Mouse (Mus musculus): ENCODE measurements around the gene Dmpk. TPM values are rescaled to one million over a fixed set of nuclear protein-coding genes. Genes with fewer than 3 reads are reported as not detected.

Dmpk gene
- polyA plus RNA-seq, 1 experiment from 2014 or later, result 9.4 TPM

- H3K9me3 ChIP-seq (ENCODE audit: control insufficient read depth, low read length), result no peaks in the 10 kb centered on the region
- H3K27me3 ChIP-seq (ENCODE audit: control insufficient read depth, insufficient read depth, low read length), result no peaks in the 10 kb centered on the region
- 92% methylated on average over 8 of the region's 8 CpGs for WGBS
- H3K4me3 ChIP-seq (ENCODE audit: low read depth, low read length), result no peak overlapping the region
- peak overlapping the region; percentile 18; the same call in 1 of the 2 replicates for H3K4me2 ChIP-seq (ENCODE audit: low read depth, low read length)
- peaks cover 6% of the 10 kb centered on the region; the same call in 1 of the 2 replicates for H3K4me1 ChIP-seq (ENCODE audit: control insufficient read depth, insufficient read depth, low read length)
- H3K36me3 ChIP-seq (ENCODE audit: control insufficient read depth, insufficient read depth, low read length), result no peaks in the 10 kb centered on the region
- H3K9ac ChIP-seq (replicated peaks; ENCODE audit: low read depth, low read length), result no peak overlapping the region
- no peak overlapping the region for H3K27ac ChIP-seq (ENCODE audit: low read depth, low read length)
- ATAC-seq (ENCODE audit: low read depth), result peak; percentile 24
Observed at GRCm38 (mm10) chr7:19119083-19119482, 35.4 kb downstream of the Dmpk start.

GRCm38 (mm10) chr7:19119631-19120429 lies 36.2 kb downstream of the Dmpk start, which contains the start of gene Fbxo46:
TSS of gene Fbxo46 (plus strand) at chr7:19119859.
- peak; percentile 91 for ATAC-seq (ENCODE audit: low read depth)
- Histone ChIP-seq H3K9me3 (ENCODE audit: control insufficient read depth, low read length) (no peaks in the 10 kb centered on the region), H3K27ac (ENCODE audit: low read depth, low read length) (peak within 1 kb of the TSS; percentile 46; the same call in 1 of the 2 replicates), H3K36me3 (ENCODE audit: control insufficient read depth, insufficient read depth, low read length) (no peaks in the 10 kb centered on the region), H3K9ac (replicated peaks; ENCODE audit: low read depth, low read length) (peak within 1 kb of the TSS; percentile 71), H3K4me1 (ENCODE audit: control insufficient read depth, insufficient read depth, low read length) (peaks cover 6% of the 10 kb centered on the region; the same call in 1 of the 2 replicates), H3K4me2 (ENCODE audit: low read depth, low read length) (peak within 1 kb of the TSS; percentile 68), H3K27me3 (ENCODE audit: control insufficient read depth, insufficient read depth, low read length) (no peaks in the 10 kb centered on the region), H3K4me3 (ENCODE audit: low read depth, low read length) (peak within 1 kb of the TSS; percentile 66)
- WGBS, result 4% methylated on average over 34 of the region's 34 CpGs

- WGBS, result 95% methylated on average over 4 of the region's 4 CpGs
Observed at GRCm38 (mm10) chr7:19121686-19122085, 38.0 kb downstream of the Dmpk start.

GRCm38 (mm10) chr7:19124713-19125112 lies 41.1 kb downstream of the Dmpk start:
- H3K4me2 ChIP-seq (ENCODE audit: low read depth, low read length), result no peak overlapping the region
- 95% methylated on average over 6 of the region's 6 CpGs for WGBS
- no peak overlapping the region for H3K4me3 ChIP-seq (ENCODE audit: low read depth, low read length)
- ATAC-seq (ENCODE audit: low read depth), result no peak
- no peaks in the 10 kb centered on the region for H3K36me3 ChIP-seq (ENCODE audit: control insufficient read depth, insufficient read depth, low read length)
- no peaks in the 10 kb centered on the region for H3K27me3 ChIP-seq (ENCODE audit: control insufficient read depth, insufficient read depth, low read length)
- H3K27ac ChIP-seq (ENCODE audit: low read depth, low read length), result no peak overlapping the region
- no peak overlapping the region for H3K9ac ChIP-seq (replicated peaks; ENCODE audit: low read depth, low read length)
- H3K4me1 ChIP-seq (ENCODE audit: control insufficient read depth, insufficient read depth, low read length), result peaks cover 6% of the 10 kb centered on the region; the same call in 1 of the 2 replicates
- no peaks in the 10 kb centered on the region for H3K9me3 ChIP-seq (ENCODE audit: control insufficient read depth, low read length)

More at GRCm38 (mm10) chr7:19121686-19122085, 38.0 kb downstream of the Dmpk start:
- no peaks in the 10 kb centered on the region for H3K27me3 ChIP-seq (ENCODE audit: control insufficient read depth, insufficient read depth, low read length)
- peaks cover 6% of the 10 kb centered on the region; the same call in 1 of the 2 replicates for H3K4me1 ChIP-seq (ENCODE audit: control insufficient read depth, insufficient read depth, low read length)
- H3K36me3 ChIP-seq (ENCODE audit: control insufficient read depth, insufficient read depth, low read length), result no peaks in the 10 kb centered on the region
- no peak for ATAC-seq (ENCODE audit: low read depth)
- H3K9ac ChIP-seq (replicated peaks; ENCODE audit: low read depth, low read length), result no peak overlapping the region
- no peak overlapping the region for H3K4me2 ChIP-seq (ENCODE audit: low read depth, low read length)
- H3K27ac ChIP-seq (ENCODE audit: low read depth, low read length), result no peak overlapping the region
- no peaks in the 10 kb centered on the region for H3K9me3 ChIP-seq (ENCODE audit: control insufficient read depth, low read length)
- no peak overlapping the region for H3K4me3 ChIP-seq (ENCODE audit: low read depth, low read length)

GRCm38 (mm10) chr7:19127744-19128143 lies 44.1 kb downstream of the Dmpk start:
- Histone ChIP-seq H3K36me3 (ENCODE audit: control insufficient read depth, insufficient read depth, low read length) (no peaks in the 10 kb centered on the region), H3K4me3 (ENCODE audit: low read depth, low read length) (no peak overlapping the region), H3K9me3 (ENCODE audit: control insufficient read depth, low read length) (no peaks in the 10 kb centered on the region), H3K9ac (replicated peaks; ENCODE audit: low read depth, low read length) (no peak overlapping the region), H3K4me2 (ENCODE audit: low read depth, low read length) (no peak overlapping the region), H3K4me1 (ENCODE audit: control insufficient read depth, insufficient read depth, low read length) (peaks cover 12% of the 10 kb centered on the region; the same call in 1 of the 2 replicates), H3K27me3 (ENCODE audit: control insufficient read depth, insufficient read depth, low read length) (no peaks in the 10 kb centered on the region), H3K27ac (ENCODE audit: low read depth, low read length) (no peak overlapping the region)
- WGBS, result 95% methylated on average over 5 of the region's 5 CpGs
- no peak for ATAC-seq (ENCODE audit: low read depth)

GRCm38 (mm10) chr7:19129396-19129795 lies 45.7 kb downstream of the Dmpk start:
- WGBS, result 96% methylated on average over 5 of the region's 5 CpGs
- H3K36me3 ChIP-seq (ENCODE audit: control insufficient read depth, insufficient read depth, low read length), result no peaks in the 10 kb centered on the region
- no peaks in the 10 kb centered on the region for H3K9me3 ChIP-seq (ENCODE audit: control insufficient read depth, low read length)
- H3K27ac ChIP-seq (ENCODE audit: low read depth, low read length), result no peak overlapping the region
- H3K4me1 ChIP-seq (ENCODE audit: control insufficient read depth, insufficient read depth, low read length), result peaks cover 12% of the 10 kb centered on the region; the same call in 1 of the 2 replicates
- no peak overlapping the region for H3K4me3 ChIP-seq (ENCODE audit: low read depth, low read length)
- H3K27me3 ChIP-seq (ENCODE audit: control insufficient read depth, insufficient read depth, low read length), result no peaks in the 10 kb centered on the region
- no peak for ATAC-seq (ENCODE audit: low read depth)
- H3K9ac ChIP-seq (replicated peaks; ENCODE audit: low read depth, low read length), result no peak overlapping the region
- H3K4me2 ChIP-seq (ENCODE audit: low read depth, low read length), result no peak overlapping the region

- Histone ChIP-seq H3K9ac (replicated peaks; ENCODE audit: low read depth, low read length) (no peak overlapping the region; the same call in 1 of the 2 replicates), H3K36me3 (ENCODE audit: control insufficient read depth, insufficient read depth, low read length) (peaks cover 3% of the 10 kb centered on the region), H3K9me3 (ENCODE audit: control insufficient read depth, low read length) (no peaks in the 10 kb centered on the region), H3K4me3 (ENCODE audit: low read depth, low read length) (peak overlapping the region; percentile 43; the same call in 1 of the 2 replicates), H3K4me1 (ENCODE audit: control insufficient read depth, insufficient read depth, low read length) (peaks cover 12% of the 10 kb centered on the region; the same call in 1 of the 2 replicates), H3K27me3 (ENCODE audit: control insufficient read depth, insufficient read depth, low read length) (no peaks in the 10 kb centered on the region), H3K4me2 (ENCODE audit: low read depth, low read length) (peak overlapping the region; percentile 60), H3K27ac (ENCODE audit: low read depth, low read length) (peak overlapping the region; percentile 88)
- no peak for ATAC-seq (ENCODE audit: low read depth)
- WGBS, result 38% methylated on average over 4 of the region's 4 CpGs
Observed at GRCm38 (mm10) chr7:19130657-19131056, 47.0 kb downstream of the Dmpk start.

GRCm38 (mm10) chr7:19131324-19131848 lies 47.7 kb downstream of the Dmpk start:
- Histone ChIP-seq H3K27me3 (ENCODE audit: control insufficient read depth, insufficient read depth, low read length) (no peaks in the 10 kb centered on the region), H3K4me1 (ENCODE audit: control insufficient read depth, insufficient read depth, low read length) (peaks cover 12% of the 10 kb centered on the region; the same call in 1 of the 2 replicates), H3K36me3 (ENCODE audit: control insufficient read depth, insufficient read depth, low read length) (peaks cover 10% of the 10 kb centered on the region), H3K4me2 (ENCODE audit: low read depth, low read length) (peak overlapping the region; percentile 60), H3K4me3 (ENCODE audit: low read depth, low read length) (peak overlapping the region; percentile 43), H3K27ac (ENCODE audit: low read depth, low read length) (peak overlapping the region; percentile 88), H3K9ac (replicated peaks; ENCODE audit: low read depth, low read length) (peak overlapping the region; percentile 46), H3K9me3 (ENCODE audit: control insufficient read depth, low read length) (no peaks in the 10 kb centered on the region)
- ATAC-seq (ENCODE audit: low read depth), result peak; percentile 98
- WGBS, result under 1% methylated on average over 39 of the region's 39 CpGs

- Histone ChIP-seq H3K9ac (replicated peaks; ENCODE audit: low read depth, low read length) (no peak overlapping the region), H3K36me3 (ENCODE audit: control insufficient read depth, insufficient read depth, low read length) (peaks cover 37% of the 10 kb centered on the region), H3K4me3 (ENCODE audit: low read depth, low read length) (no peak overlapping the region), H3K9me3 (ENCODE audit: control insufficient read depth, low read length) (no peaks in the 10 kb centered on the region), H3K27ac (ENCODE audit: low read depth, low read length) (no peak overlapping the region), H3K4me1 (ENCODE audit: control insufficient read depth, insufficient read depth, low read length) (peaks cover 6% of the 10 kb centered on the region; the same call in 1 of the 2 replicates), H3K27me3 (ENCODE audit: control insufficient read depth, insufficient read depth, low read length) (no peaks in the 10 kb centered on the region), H3K4me2 (ENCODE audit: low read depth, low read length) (no peak overlapping the region)
- whole genome bisulfite sequencing, result 97% methylated on average over 13 of the region's 13 CpGs
- no peak for ATAC-seq (ENCODE audit: low read depth)
Observed at GRCm38 (mm10) chr7:19136168-19136567, 52.5 kb downstream of the Dmpk start.

Measured in neural tube, embryonic 14.5 days (tissue).